Mouse (Mus musculus) myocyte (in vitro differentiated cells): ENCODE results near the gene Rreb1. TPM values are rescaled to one million over a fixed set of nuclear protein-coding genes. Genes with fewer than 3 reads are reported as not detected.

ENCODE experiments used
- H3K27me3 ChIP-seq: one replicate; pipeline ENCODE4 v1.6.1; 2011; ENCODE audit not compliant: control insufficient read depth, insufficient read depth, insufficient read length
- H3K36me3 ChIP-seq: one replicate; pipeline ENCODE4 v1.6.1; 2011; ENCODE audit not compliant: control insufficient read depth, insufficient read depth
- H3K4me2 ChIP-seq: one replicate; pipeline ENCODE4 v1.6.1; 2011; ENCODE audit warnings: low read depth, control low read depth
- H3K4me3 ChIP-seq: one replicate; pipeline ENCODE4 v1.5.1; 2011; ENCODE audit warnings: mild to moderate bottlenecking, control low read depth, moderate library complexity
- H3K79me2 ChIP-seq: one replicate; pipeline ENCODE4 v1.6.1; 2011; ENCODE audit not compliant: control insufficient read depth, insufficient read depth
- H3ac ChIP-seq: one replicate; pipeline ENCODE4 v1.6.1; 2011; ENCODE audit not compliant: control insufficient read depth, insufficient read length
- CEBPB ChIP-seq: IDR thresholded peaks from 2 replicates; pipeline ENCODE4 v1.6.1; 2011; ENCODE audit warnings: mild to moderate bottlenecking, moderate library complexity; ENCODE audit not compliant: poor library complexity, insufficient read depth, severe bottlenecking
- E2F4 ChIP-seq: IDR thresholded peaks from one replicate; pipeline ENCODE4 v1.6.1; 2011; ENCODE audit warnings: mild to moderate bottlenecking, control low read depth, moderate library complexity; ENCODE audit not compliant: insufficient read depth
- MAX ChIP-seq: IDR thresholded peaks from one replicate; pipeline ENCODE4 v1.6.1; 2011; ENCODE audit warnings: low read depth, mild to moderate bottlenecking, control low read depth
- MYOD1 ChIP-seq, 3 experiments: IDR thresholded peaks; one replicate each; pipeline ENCODE4 v1.6.1; 2011; ENCODE audit warnings: control low read depth in 2 of 3, low read depth in 2 of 3, mild to moderate bottlenecking in 2 of 3, moderate library complexity in 1 of 3; ENCODE audit not compliant: insufficient read length in 2 of 3, control insufficient read depth in 1 of 3
- MYOG ChIP-seq, 3 experiments: IDR thresholded peaks; one replicate each; pipeline ENCODE4 v1.6.1; 2011; ENCODE audit warnings: control low read depth in 2 of 3, low read depth in 2 of 3, mild to moderate bottlenecking in 2 of 3; ENCODE audit not compliant: insufficient read length in 2 of 3, control insufficient read depth in 1 of 3, insufficient read depth in 1 of 3
- POLR2A ChIP-seq: IDR thresholded peaks from one replicate; pipeline ENCODE4 v1.6.1; 2011; ENCODE audit warnings: low read depth, mild to moderate bottlenecking, control low read depth, moderate library complexity; ENCODE audit not compliant: insufficient read length
- POLR2AphosphoS2 ChIP-seq: IDR thresholded peaks from one replicate; pipeline ENCODE4 v1.6.1; 2011; ENCODE audit warnings: low read depth, control low read depth; ENCODE audit not compliant: insufficient read length
- REST ChIP-seq: IDR thresholded peaks from one replicate; pipeline ENCODE4 v1.6.1; 2011; ENCODE audit warnings: mild to moderate bottlenecking, control low read depth, moderate library complexity; ENCODE audit not compliant: insufficient read depth, insufficient read length
- SRF ChIP-seq: IDR thresholded peaks from one replicate; pipeline ENCODE4 v1.6.1; 2011; ENCODE audit warnings: low read depth; ENCODE audit not compliant: control insufficient read depth, insufficient read length
- TCF12 ChIP-seq: IDR thresholded peaks from one replicate; pipeline ENCODE4 v1.6.1; 2011; ENCODE audit warnings: mild to moderate bottlenecking, control low read depth; ENCODE audit not compliant: poor library complexity, insufficient read depth, severe bottlenecking
- TCF3 ChIP-seq: IDR thresholded peaks from one replicate; pipeline ENCODE4 v1.6.1; 2011; ENCODE audit warnings: low read depth, control low read depth; ENCODE audit not compliant: insufficient read length
- USF1 ChIP-seq: IDR thresholded peaks from one replicate; pipeline ENCODE4 v1.6.1; 2011; ENCODE audit warnings: low read depth, mild to moderate bottlenecking, control low read depth, moderate library complexity
- polyA plus RNA-seq: library from polyadenylated mRNA; unstranded; fragments of >200 nt; fragmentation: generic; extraction: Trizol; gene quantifications from one replicate; pipeline ENCODE4 v1.2.1, GENCODE M21; 2012; ENCODE audit warnings: missing spikeins

The Rreb1 gene
- polyA plus RNA-seq, 1 experiment, result 19.7 TPM

GRCm38 (mm10) chr13:37898772-37899171, 120.6 kb downstream of the Rreb1 start:
- H3K36me3 ChIP-seq, result peaks cover 86% of the 10 kb centered on the region
- no peak overlapping the region for H3ac ChIP-seq
- H3K4me3 ChIP-seq, result no peak overlapping the region
- no peak overlapping the region for H3K4me2 ChIP-seq
- no peak for TF ChIP-seq E2F4
- no peak for TF ChIP-seq MYOD1 (IDR thresholded peaks at IDR 0.05; ENCODE audit: control insufficient read depth in 1 of 3, insufficient read length in 2 of 3, low read depth in 2 of 3)
- no peak for TF ChIP-seq CEBPB
- no peak for TF ChIP-seq USF1
- no peak for TF ChIP-seq MYOG (IDR thresholded peaks at IDR 0.05; ENCODE audit: control insufficient read depth in 1 of 3, insufficient read depth in 1 of 3, insufficient read length in 2 of 3, low read depth in 2 of 3)
- no peak for TF ChIP-seq POLR2A
- no peak for TF ChIP-seq TCF3
- no peak for TF ChIP-seq MAX
- TF ChIP-seq POLR2AphosphoS2, result no peak
- TF ChIP-seq SRF, result no peak
- no peak for TF ChIP-seq TCF12
- no peak for TF ChIP-seq REST
- H3K79me2 ChIP-seq, result peaks cover 5% of the 10 kb centered on the region
- no peaks in the 10 kb centered on the region for H3K27me3 ChIP-seq

GRCm38 (mm10) chr13:37903036-37903435, 124.8 kb downstream of the Rreb1 start:
- Histone ChIP-seq H3K4me2 (no peak overlapping the region), H3K36me3 (peaks cover 65% of the 10 kb centered on the region), H3ac (no peak overlapping the region), H3K27me3 (no peaks in the 10 kb centered on the region), H3K4me3 (no peak overlapping the region), H3K79me2 (peaks cover 5% of the 10 kb centered on the region)
- TF ChIP-seq POLR2AphosphoS2 (no peak), TCF12 (no peak), SRF (no peak), MAX (no peak), USF1 (no peak), CEBPB (no peak), MYOG (IDR thresholded peaks at IDR 0.05; ENCODE audit: control insufficient read depth in 1 of 3, insufficient read depth in 1 of 3, insufficient read length in 2 of 3, low read depth in 2 of 3) (no peak), TCF3 (no peak)

GRCm38 (mm10) chr13:37903476-37903875, 125.3 kb downstream of the Rreb1 start:
- Histone ChIP-seq H3K4me3 (no peak overlapping the region), H3ac (no peak overlapping the region), H3K36me3 (peaks cover 60% of the 10 kb centered on the region), H3K79me2 (peaks cover 5% of the 10 kb centered on the region), H3K4me2 (no peak overlapping the region), H3K27me3 (no peaks in the 10 kb centered on the region)
- TF ChIP-seq POLR2A (no peak), CEBPB (no peak), REST (no peak), SRF (no peak)

GRCm38 (mm10) chr13:37904436-37904835, 126.2 kb downstream of the Rreb1 start:
- Histone ChIP-seq H3K79me2 (peaks cover 5% of the 10 kb centered on the region), H3K36me3 (peaks cover 56% of the 10 kb centered on the region), H3ac (no peak overlapping the region), H3K4me2 (no peak overlapping the region), H3K4me3 (no peak overlapping the region), H3K27me3 (no peaks in the 10 kb centered on the region)
- TF ChIP-seq TCF12 (no peak), POLR2A (no peak), E2F4 (no peak)

GRCm38 (mm10) chr13:37908061-37908460, 129.9 kb downstream of the Rreb1 start:
- Histone ChIP-seq H3K27me3 (no peaks in the 10 kb centered on the region), H3K36me3 (peaks cover 34% of the 10 kb centered on the region), H3K4me2 (no peak overlapping the region), H3K4me3 (no peak overlapping the region), H3ac (no peak overlapping the region), H3K79me2 (no peaks in the 10 kb centered on the region)
- no peak for TF ChIP-seq REST
- TF ChIP-seq USF1, result no peak
- TF ChIP-seq MYOG (IDR thresholded peaks at IDR 0.05; ENCODE audit: control insufficient read depth in 1 of 3, insufficient read depth in 1 of 3, insufficient read length in 2 of 3, low read depth in 2 of 3), result no peak
- no peak for TF ChIP-seq E2F4
- TF ChIP-seq TCF3, result no peak
- TF ChIP-seq POLR2AphosphoS2, result no peak
- TF ChIP-seq MYOD1 (IDR thresholded peaks at IDR 0.05; ENCODE audit: control insufficient read depth in 1 of 3, insufficient read length in 2 of 3, low read depth in 2 of 3), result no peak
- TF ChIP-seq TCF12, result no peak
- TF ChIP-seq MAX, result no peak
- no peak for TF ChIP-seq SRF
- TF ChIP-seq CEBPB, result no peak
- no peak for TF ChIP-seq POLR2A
